Mouse (Mus musculus) spleen, adult 2 months (tissue): Measurements from ENCODE around the gene Gm26992. TPM values are rescaled to one million over a fixed set of nuclear protein-coding genes. Genes with fewer than 3 reads are reported as not detected.

Experiments used
- DNase-seq, 2 experiments: peaks; one replicate each; pipeline versions ENCODE4 v3.0.0 to v3.0.0-alpha.2; 2012 to 2021; ENCODE audit warnings: low spot score in 2 of 2, low read depth in 1 of 2
- H3K27ac ChIP-seq: fragments of 200-500 bp; 2 replicates; pipeline ENCODE4 v1.5.1; 2012; ENCODE audit warnings: low read length, inconsistent platforms; ENCODE audit not compliant: insufficient read depth
- H3K27me3 ChIP-seq: fragments of 200-500 bp; 2 replicates; pipeline ENCODE4 v1.6.1; 2012; ENCODE audit warnings: mild to moderate bottlenecking, moderate library complexity, low read length, inconsistent platforms; ENCODE audit not compliant: control insufficient read depth, insufficient read depth
- H3K36me3 ChIP-seq: fragments of 200-500 bp; 2 replicates; pipeline ENCODE4 v1.6.1; 2012; ENCODE audit warnings: mild to moderate bottlenecking, low read length, inconsistent platforms; ENCODE audit not compliant: control insufficient read depth, insufficient read depth
- H3K4me1 ChIP-seq: fragments of 200-500 bp; 2 replicates; pipeline ENCODE4 v1.6.1; 2011; ENCODE audit warnings: inconsistent platforms; ENCODE audit not compliant: control insufficient read depth, insufficient read depth, insufficient read length
- H3K4me3 ChIP-seq: fragments of 200-500 bp; 2 replicates; pipeline ENCODE4 v1.5.1; 2011; ENCODE audit warnings: mild to moderate bottlenecking, inconsistent platforms; ENCODE audit not compliant: insufficient read depth, insufficient read length; ENCODE audit errors: extremely low read depth
- CTCF ChIP-seq: fragments of 200-500 bp; IDR thresholded peaks from 2 replicates; pipeline ENCODE4 v1.5.1; 2011; ENCODE audit warnings: mild to moderate bottlenecking, inconsistent platforms; ENCODE audit not compliant: insufficient read depth, insufficient read length, insufficient replicate concordance; ENCODE audit errors: extremely low read depth
- POLR2A ChIP-seq: fragments of 200-500 bp; IDR thresholded peaks from 2 replicates; pipeline ENCODE4 v1.6.1; 2011; ENCODE audit warnings: low read depth, low read length, inconsistent platforms
- WGBS: fragments of 180-500 bp; shearing (Covaris S2); methylation state at CpG from one replicate; pipeline ENCODE4 v1.1.7; 2018; 5-methylcytosine and 5-hydroxymethylcytosine counted together
- polyA plus RNA-seq: library from polyadenylated mRNA; depleted of rRNA; stranded (reverse); fragments of >200 nt; gene quantifications from 2 replicates; pipeline ENCODE4 v1.2.3, GENCODE M21; 2012; rRNA removed

Gm26992 gene
- polyA plus RNA-seq, 1 experiment, result not detected

GRCm38 (mm10) chrX:103521221-103521716 lies 99.5 kb downstream of the Gm26992 start:
- WGBS, result 39% methylated on average over 4 of the region's 4 CpGs
- TF ChIP-seq POLR2A, result no peak
- TF ChIP-seq CTCF, result no peak
- no peak overlapping the region for H3K27ac ChIP-seq
- DNase-seq, result no peak
- no peak overlapping the region for H3K4me3 ChIP-seq
- no peaks in the 10 kb centered on the region for H3K36me3 ChIP-seq
- no peaks in the 10 kb centered on the region for H3K4me1 ChIP-seq
- H3K27me3 ChIP-seq, result no peaks in the 10 kb centered on the region

- peak overlapping the region; percentile 45 for H3K4me3 ChIP-seq
- H3K36me3 ChIP-seq, result no peaks in the 10 kb centered on the region
- H3K27me3 ChIP-seq, result no peaks in the 10 kb centered on the region
- peaks cover 2% of the 10 kb centered on the region; the same call in 1 of the 2 replicates for H3K4me1 ChIP-seq
- TF ChIP-seq POLR2A, result no peak
- no peak for TF ChIP-seq CTCF
- under 1% methylated on average over 23 of the region's 23 CpGs for whole genome bisulfite sequencing
- peak; percentile 58 to 74 for DNase-seq
- H3K27ac ChIP-seq, result no peak overlapping the region
These were observed 107.4 kb downstream of the Gm26992 start for GRCm38 (mm10) chrX:103529185-103529584.

Other genes starting within 250 kb of the Gm26992 start
- gene Nap1l2, start 235.4 kb upstream of the Gm26992 start, polyA plus RNA-seq, result not detected in 2 replicates
- not detected in 2 replicates for gene Cdx4, start 100.6 kb upstream of the Gm26992 start, polyA plus RNA-seq
- 0.09 and 0.12 TPM in 2 replicates for gene Chic1, start 65.5 kb upstream of the Gm26992 start, polyA plus RNA-seq
- not detected in 2 replicates for gene Tsx, start 7.5 kb upstream of the Gm26992 start, polyA plus RNA-seq
- not detected in 2 replicates for gene Zcchc13, start 208.6 kb downstream of the Gm26992 start, polyA plus RNA-seq